Mouse (Mus musculus) testis, adult 2 months (tissue): Measurements from ENCODE around the gene Rps5. TPM values are rescaled to one million over a fixed set of nuclear protein-coding genes. Genes with fewer than 3 reads are reported as not detected.

Experiments used
- H3K27ac ChIP-seq: fragments of 200-500 bp; 2 replicates; pipeline ENCODE4 v1.5.1; 2012; ENCODE audit warnings: low read depth, low read length; ENCODE audit not compliant: control insufficient read depth, insufficient read depth
- H3K27me3 ChIP-seq: fragments of 200-500 bp; 2 replicates; pipeline ENCODE4 v1.6.1; 2012; ENCODE audit warnings: mild to moderate bottlenecking, low read length, moderate library complexity; ENCODE audit not compliant: control insufficient read depth, insufficient read depth
- H3K36me3 ChIP-seq: fragments of 200-500 bp; 2 replicates; pipeline ENCODE4 v1.6.1; 2012; ENCODE audit warnings: mild to moderate bottlenecking, low read length; ENCODE audit not compliant: control insufficient read depth, insufficient read depth
- H3K4me1 ChIP-seq: fragments of 200-500 bp; 2 replicates; pipeline ENCODE4 v1.6.1; 2012; ENCODE audit warnings: low read length; ENCODE audit not compliant: control insufficient read depth, insufficient read depth
- H3K4me3 ChIP-seq: fragments of 200-500 bp; 2 replicates; pipeline ENCODE4 v1.5.1; 2012; ENCODE audit warnings: low read depth, mild to moderate bottlenecking, low read length, moderate library complexity, mixed read lengths; ENCODE audit not compliant: control insufficient read depth
- CTCF ChIP-seq: fragments of 200-500 bp; IDR thresholded peaks from 2 replicates; pipeline ENCODE4 v1.5.1; 2012; ENCODE audit warnings: low read depth, mild to moderate bottlenecking, inconsistent platforms, low read length, moderate library complexity; ENCODE audit not compliant: control insufficient read depth, insufficient read depth, insufficient replicate concordance
- POLR2A ChIP-seq: fragments of 200-500 bp; IDR thresholded peaks from 2 replicates; pipeline ENCODE4 v1.6.1; 2012; ENCODE audit warnings: low read depth, mild to moderate bottlenecking, inconsistent platforms, low read length, moderate library complexity; ENCODE audit not compliant: control insufficient read depth
- polyA plus RNA-seq: library from polyadenylated mRNA; depleted of rRNA; stranded (reverse); fragments of >200 nt; gene quantifications from 2 replicates; pipeline ENCODE4 v1.2.3, GENCODE M21; 2012; rRNA removed

Gene Rps5
- polyA plus RNA-seq, 1 experiment, result 512 TPM

GRCm38 (mm10) chr7:12970906-12971305 lies 48.8 kb downstream of the Rps5 start:
- H3K4me3 ChIP-seq, result no peak overlapping the region
- H3K4me1 ChIP-seq, result peaks cover 4% of the 10 kb centered on the region; the same call in 1 of the 2 replicates
- no peak overlapping the region for H3K27ac ChIP-seq
- no peaks in the 10 kb centered on the region for H3K27me3 ChIP-seq
- no peaks in the 10 kb centered on the region for H3K36me3 ChIP-seq
- TF ChIP-seq CTCF (no peak), POLR2A (peak; percentile 7; the same call in 1 of the 2 replicates)

Other genes starting within 250 kb of the Rps5 start
- gene Vmn2r55, start 237.3 kb upstream of the Rps5 start, polyA plus RNA-seq, result 0.04 TPM in 1 of 2 replicates, not detected in the other
- not detected in 2 replicates for gene Vmn2r56, start 187.3 kb upstream of the Rps5 start, polyA plus RNA-seq
- gene Zscan18, start 118.7 kb upstream of the Rps5 start, polyA plus RNA-seq, result 7.6 and 9.0 TPM in 2 replicates
- gene Zfp329, start 103.4 kb upstream of the Rps5 start, polyA plus RNA-seq, result 2.0 and 3.0 TPM in 2 replicates
- gene Zfp110, start 87.5 kb upstream of the Rps5 start, polyA plus RNA-seq, result 33.3 and 34.2 TPM in 2 replicates
- gene Zfp128, start 41.1 kb upstream of the Rps5 start, polyA plus RNA-seq, result 3.4 and 3.5 TPM in 2 replicates
- 19.0 and 20.7 TPM in 2 replicates for gene Zscan22, start 24.5 kb upstream of the Rps5 start, polyA plus RNA-seq
- 0.12 and 0.13 TPM in 2 replicates for gene Rnf225, start 5.1 kb downstream of the Rps5 start, polyA plus RNA-seq
- 0.60 and 0.75 TPM in 2 replicates for gene Zfp324, start 43.5 kb downstream of the Rps5 start, polyA plus RNA-seq
- gene Zfp446, start 55.6 kb downstream of the Rps5 start, polyA plus RNA-seq, result 8.4 and 8.7 TPM in 2 replicates
- 0.06 and 0.14 TPM in 2 replicates for gene Slc27a5, start 75.9 kb downstream of the Rps5 start, polyA plus RNA-seq
- gene Trim28, start 76.8 kb downstream of the Rps5 start, polyA plus RNA-seq, result 507 and 516 TPM in 2 replicates
- gene Zbtb45, start 87.7 kb downstream of the Rps5 start, polyA plus RNA-seq, result 4.3 and 5.6 TPM in 2 replicates
- 107 and 115 TPM in 2 replicates for gene Chmp2a, start 112.5 kb downstream of the Rps5 start, polyA plus RNA-seq
- 377 and 399 TPM in 2 replicates for gene Ube2m, start 116.0 kb downstream of the Rps5 start, polyA plus RNA-seq
- gene Mzf1, start 132.5 kb downstream of the Rps5 start, polyA plus RNA-seq, result 7.5 and 8.2 TPM in 2 replicates
- gene Vmn1r85, start 172.9 kb downstream of the Rps5 start, polyA plus RNA-seq, result not detected in 2 replicates
- not detected in 2 replicates for gene Vmn1r86, start 197.6 kb downstream of the Rps5 start, polyA plus RNA-seq
- not detected in 2 replicates for gene Vmn1r87, start 217.9 kb downstream of the Rps5 start, polyA plus RNA-seq
- gene Vmn1r88, start 237.3 kb downstream of the Rps5 start, polyA plus RNA-seq, result not detected in 2 replicates